Mouse (Mus musculus): Measurements from ENCODE around the gene Sval2. TPM values are rescaled to one million over a fixed set of nuclear protein-coding genes. Genes with fewer than 3 reads are reported as not detected.

The Sval2 gene
- polyA plus RNA-seq (2016; fragmentation: Nextera tagmentation; extraction: Ambion mirVana), result not detected in 2 replicates

DNA sequence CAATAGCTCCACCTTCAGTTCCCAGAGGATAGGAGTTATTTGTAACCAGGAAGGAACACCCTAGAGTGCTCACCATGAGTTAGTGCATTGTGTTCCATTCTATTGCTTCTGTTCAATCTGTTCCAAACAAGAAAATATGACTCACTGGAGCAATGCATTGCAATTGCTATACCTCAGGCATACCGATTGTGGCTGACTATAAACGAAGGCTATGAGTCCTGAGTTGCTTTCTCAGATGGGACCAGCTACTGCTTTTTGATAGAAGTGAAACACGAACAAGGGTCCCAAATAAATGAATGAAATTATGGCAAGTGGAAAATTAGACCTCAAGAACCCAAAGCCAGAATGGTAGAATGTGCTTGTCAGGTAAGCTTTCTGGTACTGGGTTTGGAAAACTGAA, at the start of gene Sval2:
TSS of gene Sval2 (plus strand) at position 301 of the 400 bp plus-strand sequence.
- Histone ChIP-seq H3K9ac (no peak within 1 kb of the TSS), H3K27ac (no peak within 1 kb of the TSS), H3K9me3 (no peaks in the 10 kb centered on the region), H3K27me3 (no peaks in the 10 kb centered on the region), H3K36me3 (no peaks in the 10 kb centered on the region), H3K4me3 (no peak within 1 kb of the TSS), H3K4me1 (no peaks in the 10 kb centered on the region), H3K4me2 (replicated peaks) (no peak within 1 kb of the TSS)
- WGBS, result 73% methylated on average over 3 of the region's 3 CpGs
- no peak for ATAC-seq (ENCODE audit: insufficient number of reproducible peaks, insufficient read depth, low FRiP score, low TSS enrichment)

DNA sequence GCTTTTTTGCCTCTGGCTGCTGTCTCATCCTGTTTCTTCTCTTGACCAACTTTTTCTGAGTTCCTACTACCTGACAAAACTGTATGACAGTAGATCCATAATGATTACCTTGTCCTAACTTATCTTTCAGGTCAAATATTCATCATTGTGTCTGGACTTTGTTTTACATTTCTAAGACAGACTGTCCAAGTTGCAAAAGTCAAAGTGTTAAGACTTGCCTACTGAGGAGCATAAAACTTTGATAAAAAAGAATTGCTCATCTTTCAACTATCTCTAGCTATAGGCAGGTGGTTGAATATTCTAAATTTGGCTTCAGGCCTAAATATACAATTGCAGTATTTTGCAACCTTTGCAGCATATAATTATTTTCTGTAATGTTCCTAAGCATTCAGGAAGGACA, 28.7 kb upstream of the Sval2 start:
- Histone ChIP-seq H3K27ac (no peak overlapping the region), H3K36me3 (no peaks in the 10 kb centered on the region), H3K27me3 (no peaks in the 10 kb centered on the region), H3K4me2 (replicated peaks) (no peak overlapping the region), H3K4me3 (no peak overlapping the region), H3K9ac (no peak overlapping the region), H3K4me1 (no peaks in the 10 kb centered on the region), H3K9me3 (no peaks in the 10 kb centered on the region)
- no peak for ATAC-seq (ENCODE audit: insufficient number of reproducible peaks, insufficient read depth, low FRiP score, low TSS enrichment)

- no peak for ATAC-seq (ENCODE audit: insufficient number of reproducible peaks, insufficient read depth, low FRiP score, low TSS enrichment)
- no peaks in the 10 kb centered on the region for H3K9me3 ChIP-seq
- H3K27me3 ChIP-seq, result no peaks in the 10 kb centered on the region
- no peaks in the 10 kb centered on the region for H3K4me1 ChIP-seq
- no peak overlapping the region for H3K9ac ChIP-seq
- no peak overlapping the region for H3K4me3 ChIP-seq
- H3K4me2 ChIP-seq (replicated peaks), result no peak overlapping the region
- H3K27ac ChIP-seq, result no peak overlapping the region
- WGBS, result 75% methylated on average over 2 of the region's 2 CpGs
- H3K36me3 ChIP-seq, result no peaks in the 10 kb centered on the region
Observed at GRCm38 (mm10) chr6:41829516-41829915, 23.3 kb upstream of the Sval2 start.

- H3K27me3 ChIP-seq, result no peaks in the 10 kb centered on the region
- no peaks in the 10 kb centered on the region for H3K4me1 ChIP-seq
- no peaks in the 10 kb centered on the region for H3K9me3 ChIP-seq
- no peak within 1 kb of the TSS for H3K9ac ChIP-seq
- no peak within 1 kb of the TSS for H3K27ac ChIP-seq
- H3K4me2 ChIP-seq (replicated peaks), result no peak within 1 kb of the TSS
- H3K4me3 ChIP-seq, result no peak within 1 kb of the TSS
- 81% methylated on average over 2 of the region's 2 CpGs for WGBS
- ATAC-seq (ENCODE audit: insufficient number of reproducible peaks, insufficient read depth, low FRiP score, low TSS enrichment), result no peak
- H3K36me3 ChIP-seq, result no peaks in the 10 kb centered on the region
Observed at GRCm38 (mm10) chr6:41847235-41847634, 5.6 kb upstream of the Sval2 start, which contains the start of gene Pip. Gene Pip, plus strand, starts transcription at chr6:41847535.

DNA sequence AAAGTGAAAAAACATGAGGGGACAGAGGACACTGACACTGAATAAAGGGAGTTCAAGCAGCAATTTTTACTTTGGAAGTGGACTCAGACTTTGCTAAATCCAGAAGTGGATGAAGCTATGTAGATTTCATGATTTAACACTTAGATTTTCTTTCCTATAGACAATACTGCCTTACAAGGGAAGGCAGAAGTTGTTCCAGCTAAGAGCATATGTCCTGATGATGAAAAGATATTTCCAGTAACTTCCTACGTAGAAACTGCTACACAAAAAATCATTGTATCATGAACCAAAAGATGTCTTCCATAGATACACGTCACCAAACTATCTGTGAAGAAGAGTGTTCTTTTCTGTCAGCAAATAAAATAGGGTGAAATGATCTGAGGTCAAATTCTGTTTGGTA, 11.2 kb downstream of the Sval2 start:
- no peak overlapping the region for H3K4me3 ChIP-seq
- H3K4me1 ChIP-seq, result no peaks in the 10 kb centered on the region
- H3K27ac ChIP-seq, result no peak overlapping the region
- H3K9ac ChIP-seq, result no peak overlapping the region
- 65% methylated on average over 2 of the region's 2 CpGs for WGBS
- no peak overlapping the region for H3K4me2 ChIP-seq (replicated peaks)
- no peaks in the 10 kb centered on the region for H3K9me3 ChIP-seq
- ATAC-seq (ENCODE audit: insufficient number of reproducible peaks, insufficient read depth, low FRiP score, low TSS enrichment), result no peak
- no peaks in the 10 kb centered on the region for H3K27me3 ChIP-seq
- H3K36me3 ChIP-seq, result no peaks in the 10 kb centered on the region

- H3K9me3 ChIP-seq, result no peaks in the 10 kb centered on the region
- no peak overlapping the region for H3K4me3 ChIP-seq
- no peak for ATAC-seq (ENCODE audit: insufficient number of reproducible peaks, insufficient read depth, low FRiP score, low TSS enrichment)
- H3K9ac ChIP-seq, result no peak overlapping the region
- H3K36me3 ChIP-seq, result no peaks in the 10 kb centered on the region
- no peak overlapping the region for H3K4me2 ChIP-seq (replicated peaks)
- H3K4me1 ChIP-seq, result no peaks in the 10 kb centered on the region
- no peak overlapping the region for H3K27ac ChIP-seq
- WGBS, result 86% methylated on average over 5 of the region's 5 CpGs
- H3K27me3 ChIP-seq, result no peaks in the 10 kb centered on the region
Observed at GRCm38 (mm10) chr6:41911625-41912024, 58.8 kb downstream of the Sval2 start.

Other genes starting within 250 kb of the Sval2 start
- gene Ephb6, start 247.5 kb upstream of the Sval2 start, polyA plus RNA-seq (2016; fragmentation: Nextera tagmentation; extraction: Ambion mirVana), result 25.9 and 27.2 TPM in 2 replicates
- 0.55 and 1.2 TPM in 2 replicates for gene Trpv6, start 216.6 kb upstream of the Sval2 start, polyA plus RNA-seq (2016; fragmentation: Nextera tagmentation; extraction: Ambion mirVana)
- gene Trpv5, start 172.2 kb upstream of the Sval2 start, polyA plus RNA-seq (2016; fragmentation: Nextera tagmentation; extraction: Ambion mirVana), result not detected in 2 replicates
- gene Llcfc1, start 168.6 kb upstream of the Sval2 start, polyA plus RNA-seq (2016; fragmentation: Nextera tagmentation; extraction: Ambion mirVana), result not detected in 2 replicates
- 7.4 and 11.1 TPM in 2 replicates for gene Kel, start 148.7 kb upstream of the Sval2 start, polyA plus RNA-seq (2016; fragmentation: Nextera tagmentation; extraction: Ambion mirVana)
- 0.09 TPM in 1 of 2 replicates, not detected in the other for gene Olfr459, start 77.8 kb upstream of the Sval2 start, polyA plus RNA-seq (2016; fragmentation: Nextera tagmentation; extraction: Ambion mirVana)
- not detected in 2 replicates for gene Pip, start 5.5 kb upstream of the Sval2 start, polyA plus RNA-seq (2016; fragmentation: Nextera tagmentation; extraction: Ambion mirVana)
- not detected in 2 replicates for gene Sval1, start 98.6 kb downstream of the Sval2 start, polyA plus RNA-seq (2016; fragmentation: Nextera tagmentation; extraction: Ambion mirVana)
- gene Sval3, start 115.2 kb downstream of the Sval2 start, polyA plus RNA-seq (2016; fragmentation: Nextera tagmentation; extraction: Ambion mirVana), result not detected in 2 replicates
- gene Sva, start 185.4 kb downstream of the Sval2 start, polyA plus RNA-seq (2016; fragmentation: Nextera tagmentation; extraction: Ambion mirVana), result not detected in 2 replicates

Measured in embryonic facial prominence, embryonic 12.5 days (tissue).